Mouse (Mus musculus): ENCODE measurements at regions not wholly inside any gene's neighbourhood (a gene's known extent, or its start where the extent isn't known, plus 50 kb on each side); places are given as distances from the start of the nearest gene placed in this dataset.
A peak's percentile ranks its signal among the peaks of the same experiment; 100 is the strongest.
"Not testable (repeated sequence)": the region's sequence is repeated elsewhere in the genome, so short reads cannot be mapped to it uniquely, and the experiment has no call there.

DNA sequence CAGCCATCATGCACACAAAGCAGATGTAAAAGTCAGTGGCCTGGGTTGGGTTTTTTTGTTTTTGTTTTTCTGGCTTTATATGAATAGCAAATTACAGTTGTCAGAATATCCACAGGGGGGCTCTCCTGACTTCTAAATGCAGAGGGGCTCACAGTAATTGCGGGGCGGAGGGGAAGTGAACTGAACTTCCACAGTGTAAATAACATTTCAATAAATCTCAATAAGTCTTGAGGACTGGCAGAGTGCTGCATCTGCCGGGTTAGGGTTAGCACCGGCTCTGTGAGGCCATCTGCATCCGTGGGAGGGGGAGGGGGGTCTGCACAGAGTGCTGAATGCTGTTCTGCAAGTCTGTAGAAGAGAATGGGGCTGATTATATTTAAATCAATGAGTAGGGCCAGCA, 50.3 kb upstream of the Arl4c start:
- ATAC-seq (ENCODE audit: low TSS enrichment): no peak

GRCm38 (mm10) chr1:88756658-88757057, 54.6 kb upstream of the Arl4c start:
- ATAC-seq (ENCODE audit: low TSS enrichment): peak; percentile 44

DNA sequence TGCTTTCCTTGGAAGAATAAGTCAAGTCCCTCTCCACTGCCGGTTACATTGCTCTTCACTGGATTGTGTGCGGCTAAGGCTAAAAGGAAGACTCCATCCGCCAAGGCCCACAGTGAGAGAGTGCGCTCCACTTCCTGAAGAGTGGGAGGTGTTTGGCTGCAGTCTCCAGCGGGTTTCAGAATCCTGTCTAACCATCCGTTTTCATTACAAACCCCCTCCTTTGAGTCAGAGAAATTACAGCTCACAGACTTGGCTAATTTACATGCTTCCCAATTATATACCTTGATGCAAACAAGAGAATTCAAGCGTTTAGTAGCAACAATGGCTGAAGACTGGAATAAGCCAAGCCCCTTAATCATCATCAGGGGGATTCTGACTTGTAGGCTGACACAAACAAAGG, 55.1 kb upstream of the Arl4c start:
- peak; percentile 98 for ATAC-seq (ENCODE audit: low TSS enrichment)

GRCm38 (mm10) chr1:88757746-88758145, 55.7 kb upstream of the Arl4c start:
- ATAC-seq (ENCODE audit: low TSS enrichment): no peak

DNA sequence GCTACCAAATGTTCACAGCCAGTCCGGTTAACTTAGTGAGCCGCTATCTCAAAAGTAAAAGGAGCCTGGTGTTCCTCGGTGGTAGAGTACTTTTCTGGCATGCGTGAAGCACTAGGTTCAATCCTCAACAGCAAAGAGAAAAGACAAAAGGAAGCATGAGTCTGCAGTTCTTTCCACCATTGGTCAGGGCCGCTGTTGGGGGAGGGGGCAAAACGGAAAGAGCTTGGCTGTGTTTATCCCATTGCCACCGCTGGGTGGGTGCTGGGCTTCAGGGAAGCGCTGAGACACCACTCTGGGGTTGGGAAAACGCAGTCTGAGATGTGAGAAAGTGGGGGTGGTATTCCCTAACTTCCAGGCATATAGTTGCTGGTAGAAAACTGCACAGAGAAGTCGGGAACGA, 58.6 kb upstream of the Arl4c start:
- no peak for ATAC-seq (ENCODE audit: low TSS enrichment)

DNA sequence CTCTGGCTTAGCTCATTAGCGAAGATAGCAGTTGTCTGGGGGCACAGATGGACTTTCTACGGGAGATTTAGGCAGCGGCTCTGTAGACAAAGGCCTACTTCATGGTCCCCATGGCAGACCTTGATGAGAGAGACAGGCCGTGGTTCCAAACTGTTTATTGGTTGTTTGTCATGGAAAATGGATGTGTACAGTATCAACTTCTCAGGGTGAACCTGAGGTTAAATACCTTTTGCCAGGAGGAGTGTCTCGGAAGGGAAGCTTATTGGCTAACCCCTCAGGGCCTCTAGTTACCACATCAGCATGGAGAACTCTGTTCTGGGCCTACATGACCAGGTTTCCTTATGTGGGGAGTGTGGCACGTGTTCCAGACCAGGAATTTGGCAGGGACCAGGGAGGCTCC, 59.1 kb upstream of the Arl4c start:
- no peak for ATAC-seq (ENCODE audit: low TSS enrichment)

DNA sequence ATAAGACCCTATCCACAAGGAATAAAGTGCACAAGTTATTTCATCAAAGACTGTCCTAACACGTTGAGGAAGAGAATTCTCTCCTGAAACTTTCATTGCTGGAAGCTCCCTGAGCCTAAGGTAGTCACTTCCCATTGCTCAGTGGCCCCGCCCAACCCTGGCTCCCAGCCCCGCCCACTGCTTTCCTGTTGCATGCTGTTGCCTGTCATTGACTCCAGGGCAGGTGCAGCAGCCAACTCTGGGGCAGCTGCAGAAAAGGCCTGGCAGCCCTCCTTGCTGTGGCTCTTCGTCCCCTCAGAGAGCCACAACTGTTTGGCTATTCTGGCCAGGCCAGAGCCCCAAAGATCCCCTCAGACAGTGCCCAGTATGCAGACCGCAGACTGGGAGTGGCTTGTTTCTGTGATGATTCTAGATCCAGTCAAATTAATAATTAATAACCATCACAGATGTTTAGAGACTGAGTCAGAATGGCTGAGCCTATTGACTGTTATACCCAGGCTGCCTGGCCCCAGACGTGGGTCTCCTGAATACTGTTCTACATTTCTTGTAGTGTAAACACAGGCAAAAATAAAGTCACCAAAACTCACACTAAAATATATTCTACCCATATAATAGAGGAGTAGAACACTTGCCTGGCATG, 61.8 kb upstream of the Arl4c start:
- ATAC-seq (ENCODE audit: low TSS enrichment): no peak

DNA sequence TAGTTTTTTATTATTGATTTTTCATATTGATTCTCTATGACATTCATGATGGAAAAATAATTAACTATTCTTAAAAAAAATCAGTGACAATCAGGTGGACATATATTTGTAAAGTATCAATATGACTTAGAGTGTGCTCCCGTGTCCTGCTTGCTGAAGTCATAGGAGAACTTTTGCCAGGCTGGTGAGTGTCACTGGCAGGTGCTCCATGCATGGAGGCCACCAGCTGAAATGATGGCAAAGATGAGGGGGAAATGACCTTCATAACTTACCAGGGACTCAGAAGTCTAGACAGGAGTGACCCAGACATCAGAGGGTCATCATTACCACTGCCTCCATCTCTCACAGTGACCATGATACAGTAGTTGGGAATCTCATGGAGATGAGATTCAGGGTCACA, 62.5 kb upstream of the Arl4c start:
- ATAC-seq (ENCODE audit: low TSS enrichment): no peak

DNA sequence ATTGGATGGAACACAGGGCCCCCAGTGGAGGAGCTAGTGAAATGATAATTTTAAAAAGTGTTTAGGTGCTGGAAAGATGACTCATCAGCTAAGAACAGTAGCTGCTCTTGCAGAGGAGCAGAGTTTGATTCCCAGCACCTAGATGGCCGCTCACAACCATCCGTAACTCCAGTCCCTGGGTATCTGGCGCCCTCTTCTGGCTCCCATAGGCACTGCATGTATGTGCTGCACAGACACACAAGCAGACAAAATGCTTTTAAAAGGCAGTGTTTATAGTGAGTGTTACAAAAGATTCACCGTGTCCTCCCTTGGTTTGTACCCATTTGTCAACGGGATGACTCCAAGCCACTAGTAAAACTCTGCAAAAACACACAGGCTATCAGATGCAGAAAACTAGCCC, 75.0 kb upstream of the Arl4c start:
- no peak for ATAC-seq (ENCODE audit: low TSS enrichment)

- ATAC-seq (ENCODE audit: low TSS enrichment): no peak
These were observed 78.2 kb upstream of the Arl4c start for GRCm38 (mm10) chr1:88780262-88780661.

- no peak for ATAC-seq (ENCODE audit: low TSS enrichment)
These were observed 81.1 kb upstream of the Arl4c start for GRCm38 (mm10) chr1:88783083-88783482.

DNA sequence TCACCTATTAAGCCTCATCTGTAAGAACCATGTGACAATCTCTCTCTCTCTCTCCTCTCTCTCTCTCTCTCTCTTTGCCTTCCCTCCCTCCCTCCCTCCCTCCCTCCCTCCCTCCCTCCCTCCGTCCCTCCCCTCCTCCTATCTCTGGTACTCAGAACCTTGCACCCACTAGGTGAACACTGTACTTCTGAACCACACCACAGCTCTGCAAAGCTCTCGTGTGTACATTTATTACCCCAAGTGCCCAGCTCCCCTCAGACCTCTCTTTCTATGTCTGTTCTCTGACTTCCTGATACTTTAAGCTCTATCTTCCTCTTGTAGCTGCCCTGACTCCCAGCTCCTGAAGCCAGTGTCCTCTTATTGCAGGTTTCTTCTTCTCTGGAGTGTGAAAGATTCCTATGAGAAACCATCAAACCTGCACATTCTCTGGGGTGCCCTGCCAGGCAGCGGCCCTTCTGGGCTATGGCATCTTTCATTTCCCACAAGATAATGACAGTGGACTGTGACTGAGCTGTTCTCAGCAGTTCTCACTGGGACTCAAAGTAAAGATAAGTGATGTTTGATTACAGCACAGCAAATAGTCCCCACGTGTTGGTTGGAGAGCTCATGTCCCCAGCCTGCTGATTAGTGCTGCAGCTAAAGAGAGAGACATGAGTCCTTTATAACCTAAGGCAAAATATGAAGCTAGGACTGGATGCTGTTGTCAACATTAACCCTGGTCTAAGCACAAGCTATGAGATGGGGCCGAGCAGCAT, 83.0 kb upstream of the Arl4c start:
- ATAC-seq (ENCODE audit: low TSS enrichment): no peak

DNA sequence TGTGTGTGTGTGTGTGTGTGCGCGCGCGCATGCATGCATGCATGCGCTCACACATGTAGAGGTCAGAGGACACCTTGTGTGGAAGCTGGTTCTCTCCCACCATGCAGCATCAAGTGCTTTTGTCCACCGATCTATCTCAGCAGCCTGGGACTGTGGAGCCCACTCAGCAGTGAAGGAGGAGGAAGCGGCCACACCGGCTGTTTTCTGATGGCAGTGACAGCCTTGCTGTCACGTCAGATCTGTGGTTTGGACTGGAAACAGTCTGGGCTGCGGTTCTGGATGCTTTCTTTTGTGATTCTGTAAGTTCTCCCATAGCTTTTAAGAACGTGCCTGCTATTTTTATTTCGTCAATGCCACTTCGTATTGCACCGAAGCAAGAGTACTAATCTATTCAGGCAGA, 84.0 kb upstream of the Arl4c start:
- ATAC-seq (ENCODE audit: low TSS enrichment): no peak

GRCm38 (mm10) chr1:88790674-88791073, 88.7 kb upstream of the Arl4c start:
- peak; percentile 64 for ATAC-seq (ENCODE audit: low TSS enrichment)

- peak; percentile 83 for ATAC-seq (ENCODE audit: low TSS enrichment)
These were observed 92.9 kb upstream of the Arl4c start for GRCm38 (mm10) chr1:88794926-88795325.

DNA sequence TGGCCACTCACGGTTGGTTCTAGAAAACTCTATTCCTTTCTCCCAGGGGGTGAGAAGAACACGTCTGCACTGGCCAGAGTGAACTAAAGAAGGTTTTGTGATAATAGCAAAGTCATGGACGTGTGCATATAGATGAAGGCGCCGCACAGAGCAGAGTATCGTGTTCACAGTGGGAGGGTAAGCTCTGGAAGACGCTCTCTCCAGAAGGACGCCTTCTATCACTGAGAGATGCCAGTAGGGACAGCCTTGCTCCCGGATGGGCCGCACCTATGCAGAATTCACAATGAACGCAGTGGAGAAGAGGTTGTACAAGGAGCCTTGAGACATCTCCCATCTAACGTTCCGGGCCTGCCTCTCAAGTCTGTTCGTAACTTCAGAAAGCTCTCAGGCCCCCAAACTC, 96.5 kb upstream of the Arl4c start:
- no peak for ATAC-seq (ENCODE audit: low TSS enrichment)

DNA sequence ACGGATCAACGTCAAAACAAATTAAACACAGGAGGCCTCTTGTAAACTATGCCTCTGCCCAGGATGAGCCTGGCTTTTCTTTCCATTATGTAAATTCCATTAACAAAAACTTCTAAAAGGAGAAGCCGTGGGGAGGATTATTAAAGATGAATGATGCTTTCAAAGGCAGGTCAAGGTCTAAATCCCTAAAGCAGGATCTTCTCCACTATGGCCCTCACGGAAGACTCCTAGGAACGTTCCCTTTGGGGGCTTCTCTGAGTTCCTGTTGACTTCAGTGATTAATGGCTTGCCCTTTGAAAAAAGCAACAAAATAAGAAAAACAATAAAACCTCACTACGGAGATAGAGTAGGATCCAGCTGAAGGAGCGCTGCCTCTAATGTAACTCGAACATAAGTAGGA, 96.9 kb upstream of the Arl4c start:
- no peak for ATAC-seq (ENCODE audit: low TSS enrichment)

DNA sequence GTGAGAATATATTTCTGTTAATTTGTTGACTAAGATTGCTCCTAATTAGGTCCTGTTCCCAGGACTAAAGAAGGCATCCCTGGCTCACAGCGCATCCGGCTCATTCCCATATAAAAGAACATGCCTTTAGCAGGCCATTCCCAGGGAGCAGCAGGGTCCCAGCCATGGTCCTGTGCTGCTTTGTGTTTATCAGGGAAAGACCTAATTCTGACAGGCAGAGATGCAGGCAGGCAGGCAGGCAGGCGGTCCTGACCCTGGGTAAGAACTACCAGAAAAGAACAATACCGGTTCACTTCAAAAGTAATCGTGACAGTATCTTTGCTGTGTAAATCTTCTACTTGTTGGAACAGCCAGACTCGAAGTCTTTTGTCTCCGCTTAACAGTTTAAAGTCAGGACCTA, 97.3 kb upstream of the Arl4c start:
- ATAC-seq (ENCODE audit: low TSS enrichment): no peak

- ATAC-seq (ENCODE audit: low TSS enrichment): no peak
These were observed 97.8 kb upstream of the Arl4c start for GRCm38 (mm10) chr1:88799789-88800188.

DNA sequence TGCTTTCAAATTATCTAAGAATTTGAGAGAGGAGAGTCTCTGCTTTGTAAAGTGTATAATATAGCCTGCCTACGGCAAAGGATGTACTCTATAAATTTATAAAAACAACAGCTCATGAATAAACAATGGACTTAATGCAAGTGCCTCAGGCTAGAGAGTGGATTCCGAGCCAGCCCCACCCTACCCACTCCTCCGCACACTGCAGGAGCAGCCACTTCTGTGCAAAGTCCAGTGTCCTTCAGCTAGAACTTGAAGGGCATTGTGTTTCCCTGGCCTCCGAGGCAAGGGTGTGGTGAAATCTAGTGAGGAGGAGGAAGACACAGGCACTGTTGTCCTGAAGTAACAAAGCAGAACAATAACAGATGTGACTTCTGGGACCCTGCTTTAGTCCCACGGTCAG, 98.4 kb upstream of the Arl4c start:
- no peak for ATAC-seq (ENCODE audit: low TSS enrichment)

- ATAC-seq (ENCODE audit: low TSS enrichment): not testable (repeated sequence)
These were observed 99.1 kb upstream of the Arl4c start for GRCm38 (mm10) chr1:88801151-88801550.

- no peak for ATAC-seq (ENCODE audit: low TSS enrichment)
These were observed 104.9 kb upstream of the Arl4c start for GRCm38 (mm10) chr1:88806960-88807359.

DNA sequence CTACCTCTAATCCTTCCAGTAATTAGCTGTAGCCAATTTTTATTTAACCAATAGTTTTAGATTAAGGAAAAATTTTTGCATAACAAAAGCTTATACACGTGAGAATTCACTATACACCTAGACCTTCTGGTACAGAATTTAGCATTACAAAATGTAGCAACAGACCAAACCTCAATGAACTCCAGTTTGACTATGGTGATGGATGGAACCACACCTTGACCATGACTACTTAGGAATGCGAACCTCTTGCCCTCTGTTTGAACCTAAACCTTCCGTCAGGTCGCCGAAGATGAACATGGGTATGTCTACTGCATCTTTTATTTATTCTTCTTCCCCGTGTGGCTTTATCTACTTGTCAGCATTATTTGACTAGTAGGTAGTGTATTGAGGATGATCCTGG, 105.9 kb upstream of the Arl4c start:
- ATAC-seq (ENCODE audit: low TSS enrichment): no peak

DNA sequence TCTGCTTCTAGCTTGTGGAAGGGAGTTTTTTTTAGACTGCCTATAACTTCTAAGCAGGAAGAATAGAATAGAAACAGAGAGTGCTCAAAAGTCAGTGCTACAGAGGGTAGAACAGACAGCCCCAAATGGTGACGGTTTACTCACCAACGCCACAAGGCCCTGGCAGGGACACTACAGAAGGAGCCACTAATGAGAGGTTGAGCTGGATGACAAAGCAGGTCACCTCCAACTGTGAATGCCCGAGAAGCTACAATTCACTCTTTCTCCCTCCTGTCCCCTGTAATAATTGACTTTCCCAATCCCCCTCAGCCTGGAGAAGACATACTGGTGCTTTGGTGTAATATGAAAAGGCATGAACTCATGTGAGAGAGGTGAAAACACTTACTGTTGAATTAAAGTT, 106.5 kb upstream of the Arl4c start:
- ATAC-seq (ENCODE audit: low TSS enrichment): no peak

Measured in frontal cortex, adult (tissue).